Mouse (Mus musculus) heart, postnatal 0 days (tissue): ENCODE measurements around the gene Tshz2.

ENCODE experiments used
- CTCF ChIP-seq: IDR thresholded peaks from 2 replicates; pipeline ENCODE4 v1.5.1; 2016; ENCODE audit warnings: antibody characterized with exemption, control low read depth, low read depth
- EP300 ChIP-seq: IDR thresholded peaks from 2 replicates; pipeline ENCODE4 v1.6.1; 2016; ENCODE audit warnings: antibody characterized with exemption, low read depth

GRCm38 (mm10) chr2:169805545-169805944, 172.7 kb downstream of the Tshz2 start:
- no peak for TF ChIP-seq CTCF
- TF ChIP-seq EP300 = no peak
